Mouse (Mus musculus) heart, adult 11 months (tissue): ENCODE data around the gene Pigu.

Experiments used
- DNase-seq: peaks from one replicate; pipeline ENCODE4 v3.0.0; 2022

The Pigu gene

GRCm38 (mm10) chr2:155284647-155285046 lies 72.6 kb downstream of the Pigu start:
- peak; percentile 96 for DNase-seq

GRCm38 (mm10) chr2:155283793-155284192 lies 73.4 kb downstream of the Pigu start:
- peak; percentile 96 for DNase-seq

- peak; percentile 79 for DNase-seq
These were observed 77.1 kb downstream of the Pigu start for GRCm38 (mm10) chr2:155280116-155280515.

- DNase-seq, result peak; percentile 88
These were observed 78.1 kb downstream of the Pigu start for GRCm38 (mm10) chr2:155279163-155279562.

- DNase-seq, result peak; percentile 97
These were observed 78.9 kb downstream of the Pigu start for GRCm38 (mm10) chr2:155278361-155278760.

- peak; percentile 94 for DNase-seq
These were observed 79.5 kb downstream of the Pigu start for GRCm38 (mm10) chr2:155277721-155278120.

GRCm38 (mm10) chr2:155276621-155277175 lies 80.5 kb downstream of the Pigu start:
- DNase-seq, result peak; percentile 99

GRCm38 (mm10) chr2:155276195-155276594 lies 81.0 kb downstream of the Pigu start, which contains the start of gene Map1lc3a:
Gene Map1lc3a (plus strand): TSS chr2:155276297.
- DNase-seq, result peak; percentile 99

GRCm38 (mm10) chr2:155273603-155274002 lies 83.6 kb downstream of the Pigu start:
- peak; percentile 17 for DNase-seq

GRCm38 (mm10) chr2:155272396-155273170 lies 84.6 kb downstream of the Pigu start:
- peak; percentile 87 for DNase-seq

GRCm38 (mm10) chr2:155271957-155272356 lies 85.3 kb downstream of the Pigu start:
- DNase-seq, result peak; percentile 82

- peak; percentile 80 for DNase-seq
These were observed 90.3 kb downstream of the Pigu start for GRCm38 (mm10) chr2:155266896-155267295.

GRCm38 (mm10) chr2:155265526-155265925 lies 91.7 kb downstream of the Pigu start:
- DNase-seq, result peak; percentile 70

GRCm38 (mm10) chr2:155249588-155249987 lies 107.6 kb downstream of the Pigu start:
- DNase-seq, result peak; percentile 74

GRCm38 (mm10) chr2:155248718-155249117 lies 108.5 kb downstream of the Pigu start:
- peak; percentile 46 for DNase-seq

GRCm38 (mm10) chr2:155248206-155248605 lies 109.0 kb downstream of the Pigu start:
- peak; percentile 55 for DNase-seq

GRCm38 (mm10) chr2:155246231-155246630 lies 111.0 kb downstream of the Pigu start:
- peak; percentile 91 for DNase-seq

- DNase-seq, result peak; percentile 95
These were observed 114.9 kb downstream of the Pigu start for GRCm38 (mm10) chr2:155242296-155242855.

- DNase-seq, result peak; percentile 93
These were observed 116.3 kb downstream of the Pigu start for GRCm38 (mm10) chr2:155240915-155241314.

GRCm38 (mm10) chr2:155237276-155237675 lies 120.0 kb downstream of the Pigu start:
- peak; percentile 90 for DNase-seq

- peak; percentile 100 for DNase-seq
These were observed 120.8 kb downstream of the Pigu start, which contains the start of gene Dynlrb1 for GRCm38 (mm10) chr2:155236362-155236992. Gene Dynlrb1 (plus strand): TSS chr2:155236533.

GRCm38 (mm10) chr2:155235746-155236361 lies 121.4 kb downstream of the Pigu start:
- peak; percentile 79 for DNase-seq
